Mouse (Mus musculus) spleen, adult 2 months (tissue): ENCODE results near the gene Rims4.

Experiments used
- CTCF ChIP-seq: fragments of 200-500 bp; IDR thresholded peaks from 2 replicates; pipeline ENCODE4 v1.5.1; 2011; ENCODE audit warnings: mild to moderate bottlenecking, inconsistent platforms; ENCODE audit not compliant: insufficient read depth, insufficient read length, insufficient replicate concordance; ENCODE audit errors: extremely low read depth
- POLR2A ChIP-seq: fragments of 200-500 bp; IDR thresholded peaks from 2 replicates; pipeline ENCODE4 v1.6.1; 2011; ENCODE audit warnings: low read depth, low read length, inconsistent platforms

DNA sequence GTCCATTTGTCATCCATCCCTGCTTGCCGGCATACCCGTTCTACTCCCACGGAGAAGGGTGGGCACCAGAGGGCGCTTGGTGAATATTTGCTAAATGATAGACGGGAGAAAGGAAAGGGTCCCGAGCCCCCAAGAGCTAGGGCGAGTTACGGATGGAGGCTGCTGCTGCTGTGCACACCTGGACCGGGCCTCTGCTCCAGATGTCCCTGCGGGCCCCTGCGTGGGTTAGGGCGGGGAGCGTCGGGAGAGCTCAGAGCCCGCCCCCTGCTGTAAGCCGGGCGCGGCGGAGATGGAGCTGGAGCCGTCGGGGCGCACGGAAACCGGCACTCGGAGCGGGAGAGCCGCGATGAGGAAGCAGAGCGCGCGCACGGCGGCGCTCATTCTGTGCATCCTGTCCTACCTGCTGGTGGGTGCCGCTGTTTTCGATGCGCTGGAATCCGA is 65.0 kb downstream of the Rims4 start, which contains the start of gene Kcnk15:
- TF ChIP-seq CTCF: no peak
- TF ChIP-seq POLR2A: no peak
